Mouse (Mus musculus) liver, embryonic 12.5 days (tissue): Measurements from ENCODE around the gene Spindoc. TPM values are rescaled to one million over a fixed set of nuclear protein-coding genes. Genes with fewer than 3 reads are reported as not detected.
"Not testable (repeated sequence)": the region's sequence is repeated elsewhere in the genome, so short reads cannot be mapped to it uniquely, and the experiment has no call there.

ENCODE experiments used
- ATAC-seq: fragments of 200-750 bp; cut with Nextera tagmentation; 2 replicates; pipeline ENCODE4 v1.8.0; 2017; ENCODE audit warnings: moderate number of reproducible peaks, mild to moderate bottlenecking, moderate library complexity
- H3K27ac ChIP-seq: fragments of 300-500 bp; sonication (generic); 2 replicates; pipeline ENCODE4 v1.5.1; 2016; ENCODE audit warnings: mild to moderate bottlenecking
- H3K27me3 ChIP-seq: fragments of 300-500 bp; sonication (generic); replicated peaks from 2 replicates; pipeline ENCODE4 v1.6.1; 2016; ENCODE audit warnings: mild to moderate bottlenecking, moderate library complexity
- H3K36me3 ChIP-seq: fragments of 300-500 bp; sonication (generic); 2 replicates; pipeline ENCODE4 v1.6.1; 2016; ENCODE audit warnings: mild to moderate bottlenecking, moderate library complexity
- H3K4me1 ChIP-seq: fragments of 300-500 bp; sonication (generic); 2 replicates; pipeline ENCODE4 v1.6.1; 2016
- H3K4me2 ChIP-seq: fragments of 300-500 bp; sonication (generic); 2 replicates; pipeline ENCODE4 v1.6.1; 2016; ENCODE audit warnings: mild to moderate bottlenecking, moderate library complexity
- H3K4me3 ChIP-seq: fragments of 300-500 bp; sonication (generic); 2 replicates; pipeline ENCODE4 v1.5.1; 2016; ENCODE audit warnings: mild to moderate bottlenecking, moderate library complexity
- H3K9ac ChIP-seq: fragments of 300-500 bp; sonication (generic); 2 replicates; pipeline ENCODE4 v1.6.1; 2016; ENCODE audit warnings: mild to moderate bottlenecking, moderate library complexity
- H3K9me3 ChIP-seq: fragments of 300-500 bp; sonication (generic); replicated peaks from 2 replicates; pipeline ENCODE4 v1.6.1; 2016; ENCODE audit warnings: mild to moderate bottlenecking, moderate library complexity
- WGBS: fragments of 180-500 bp; shearing (Covaris S2); methylation state at CpG from one replicate; pipeline ENCODE4 v1.1.7; 2016; ENCODE audit not compliant: insufficient replicate concordance; 5-methylcytosine and 5-hydroxymethylcytosine counted together
- polyA plus RNA-seq: library from polyadenylated mRNA; unstranded; fragments of >200 nt; fragmentation: Nextera tagmentation; extraction: Ambion mirVana; gene quantifications from 2 replicates; pipeline ENCODE4 v1.2.1, GENCODE M21; 2016

Spindoc gene
- polyA plus RNA-seq, 1 experiment from 2014 or later: 10.3 TPM

DNA sequence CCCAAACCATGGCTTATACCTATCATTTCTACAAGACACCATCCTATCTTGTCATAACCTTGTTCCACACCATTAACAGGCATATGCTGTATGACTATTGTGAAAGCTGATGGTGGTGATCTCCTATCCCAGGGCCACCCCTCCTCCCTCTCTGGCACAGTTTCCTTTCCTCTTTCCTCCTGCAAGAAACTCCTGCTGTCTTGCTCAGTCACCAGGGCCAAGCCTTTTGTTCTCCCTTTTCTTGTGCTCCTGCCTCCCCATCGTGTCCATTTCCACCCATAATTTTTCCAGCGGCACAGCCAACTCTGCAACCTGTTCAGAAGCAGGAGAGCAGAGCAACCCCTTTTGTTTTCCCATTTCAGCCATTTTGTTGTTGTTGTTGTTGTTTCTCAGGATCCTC, 3.2 kb upstream of the Spindoc start:
- H3K9ac ChIP-seq: no peak overlapping the region
- no peaks in the 10 kb centered on the region for H3K36me3 ChIP-seq
- no peak for ATAC-seq
- H3K4me1 ChIP-seq: peaks cover 25% of the 10 kb centered on the region
- 68% methylated on average over 2 of the region's 2 CpGs for WGBS
- no peak overlapping the region for H3K4me2 ChIP-seq
- H3K27me3 ChIP-seq: no peaks in the 10 kb centered on the region
- H3K4me3 ChIP-seq: no peak overlapping the region
- no peak overlapping the region for H3K27ac ChIP-seq
- no peaks in the 10 kb centered on the region; the same call in 1 of the 2 replicates for H3K9me3 ChIP-seq

DNA sequence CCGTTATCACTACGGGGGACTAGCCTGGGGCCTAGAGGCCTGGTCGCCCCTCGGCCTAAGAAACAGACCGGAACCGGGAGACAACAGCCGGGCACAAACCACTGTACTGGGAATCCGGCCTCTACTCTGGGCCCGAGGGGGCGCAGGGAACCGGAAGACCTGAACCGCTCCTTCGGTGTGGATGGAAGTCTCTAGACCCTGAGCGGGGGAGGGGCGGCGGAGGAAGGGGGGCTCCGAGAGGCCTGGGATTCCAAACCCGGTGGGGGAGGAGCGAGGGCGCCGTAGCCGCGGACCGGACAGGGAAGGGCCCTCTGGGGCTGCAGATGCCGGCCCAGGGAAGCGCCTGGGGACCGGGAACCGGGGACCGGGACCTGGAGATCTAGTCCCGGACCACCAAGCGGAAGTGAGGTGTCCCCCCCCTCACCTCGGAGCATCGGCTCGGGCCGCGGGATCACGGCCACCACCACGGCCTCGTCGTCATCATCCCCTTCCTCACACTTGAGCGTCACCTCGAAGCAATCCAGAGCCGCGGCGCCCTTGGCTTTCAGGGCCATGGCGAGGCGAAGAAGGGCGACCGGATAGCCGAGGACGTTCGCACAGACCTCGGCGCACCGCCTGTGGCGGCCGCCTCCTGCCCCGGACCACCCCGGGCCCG, 419 bp downstream of the Spindoc start:
- no peaks in the 10 kb centered on the region for H3K9me3 ChIP-seq
- peak overlapping the region; percentile 81 for H3K4me3 ChIP-seq
- under 1% methylated on average over 57 of the region's 60 CpGs for WGBS
- peak overlapping the region; percentile 93 for H3K9ac ChIP-seq
- ATAC-seq: peak; percentile 37
- peak overlapping the region; percentile 99 for H3K4me2 ChIP-seq
- no peaks in the 10 kb centered on the region for H3K27me3 ChIP-seq
- H3K27ac ChIP-seq: peak overlapping the region; percentile 70
- H3K4me1 ChIP-seq: peaks cover 47% of the 10 kb centered on the region
- H3K36me3 ChIP-seq: peaks cover 6% of the 10 kb centered on the region; the same call in 1 of the 2 replicates

DNA sequence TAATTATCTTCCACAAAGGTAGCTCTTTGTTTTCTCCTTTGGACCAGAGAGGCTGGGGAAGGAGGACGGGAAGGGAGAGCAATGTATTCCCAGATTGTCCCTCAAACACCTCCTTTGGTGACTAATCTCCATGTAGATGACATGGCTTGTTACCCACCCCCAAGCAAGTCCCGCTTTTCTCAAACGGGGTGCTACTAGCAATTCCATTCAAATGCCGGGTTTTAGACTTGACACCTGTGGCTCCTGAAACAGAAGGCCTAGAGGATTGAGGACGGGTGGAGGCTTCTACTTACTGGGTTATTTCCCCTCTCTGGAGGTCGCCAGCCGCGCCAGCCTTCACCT, 917 bp downstream of the Spindoc start:
- no peaks in the 10 kb centered on the region for H3K27me3 ChIP-seq
- WGBS: 10% methylated on average over 8 of the region's 8 CpGs
- peak overlapping the region; percentile 99 for H3K4me2 ChIP-seq
- ATAC-seq: no peak
- no peaks in the 10 kb centered on the region for H3K9me3 ChIP-seq
- H3K36me3 ChIP-seq: peaks cover 6% of the 10 kb centered on the region; the same call in 1 of the 2 replicates
- peak overlapping the region; percentile 93 for H3K9ac ChIP-seq
- peaks cover 51% of the 10 kb centered on the region for H3K4me1 ChIP-seq
- peak overlapping the region; percentile 70 for H3K27ac ChIP-seq
- peak overlapping the region; percentile 81 for H3K4me3 ChIP-seq

DNA sequence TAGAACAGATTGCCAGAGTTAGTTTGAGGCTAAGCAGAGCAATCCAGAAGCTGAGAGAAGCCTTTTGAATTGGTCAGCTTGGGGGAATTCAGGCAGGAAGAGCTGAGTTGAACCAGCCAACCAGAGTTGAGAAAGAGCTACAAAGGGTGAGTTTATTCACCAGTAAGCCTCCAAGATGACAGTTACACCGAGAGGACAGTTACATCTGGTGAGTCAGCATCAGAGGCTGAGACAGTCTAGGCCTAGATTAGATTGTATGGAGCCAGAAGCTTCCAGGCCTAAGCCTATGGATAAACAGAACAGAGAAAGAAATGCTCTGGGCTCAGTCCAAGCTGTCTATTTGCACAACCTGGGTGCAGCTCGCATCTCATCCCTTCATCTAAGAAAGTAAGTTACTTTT, 5.2 kb downstream of the Spindoc start:
- Histone ChIP-seq H3K27ac (0 out of 2 replicates have a peak overlapping the region, but pooled peaks have one; percentile 10), H3K9me3 (no peaks in the 10 kb centered on the region), H3K4me3 (no peak overlapping the region), H3K36me3 (peaks cover 32% of the 10 kb centered on the region), H3K9ac (no peak overlapping the region; the same call in 1 of the 2 replicates), H3K4me2 (no peak overlapping the region), H3K27me3 (no peaks in the 10 kb centered on the region), H3K4me1 (peaks cover 50% of the 10 kb centered on the region)
- ATAC-seq: no peak
- 47% methylated on average over 2 of the region's 2 CpGs for WGBS

DNA sequence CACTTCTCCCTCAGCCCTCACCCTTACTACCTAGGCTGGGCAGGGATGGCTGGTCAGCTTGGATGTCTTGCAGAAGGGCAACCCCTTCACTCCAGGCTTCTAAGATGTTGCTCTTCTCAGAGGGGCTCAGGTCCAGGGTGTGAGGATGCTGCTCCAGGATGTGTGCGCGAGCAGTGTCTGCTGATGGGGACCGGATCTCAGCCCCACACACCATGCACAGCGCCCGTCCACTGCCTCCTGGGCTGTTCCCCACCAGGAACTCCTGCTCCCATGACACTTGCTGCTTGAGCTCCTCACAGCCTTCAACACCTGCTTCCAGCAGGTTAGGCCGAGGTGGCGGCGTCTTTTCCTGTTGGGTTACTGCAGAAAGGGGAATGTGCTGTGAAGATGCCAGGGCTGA, 8.3 kb downstream of the Spindoc start:
- Histone ChIP-seq H3K4me3 (no peak overlapping the region), H3K27ac (no peak overlapping the region), H3K4me1 (peaks cover 23% of the 10 kb centered on the region), H3K36me3 (peaks cover 60% of the 10 kb centered on the region), H3K9me3 (no peaks in the 10 kb centered on the region), H3K9ac (no peak overlapping the region), H3K27me3 (no peaks in the 10 kb centered on the region), H3K4me2 (no peak overlapping the region)
- 0 out of 2 replicates have a peak, but pooled peaks have one; percentile 37 for ATAC-seq
- WGBS: 88% methylated on average over 8 of the region's 8 CpGs

DNA sequence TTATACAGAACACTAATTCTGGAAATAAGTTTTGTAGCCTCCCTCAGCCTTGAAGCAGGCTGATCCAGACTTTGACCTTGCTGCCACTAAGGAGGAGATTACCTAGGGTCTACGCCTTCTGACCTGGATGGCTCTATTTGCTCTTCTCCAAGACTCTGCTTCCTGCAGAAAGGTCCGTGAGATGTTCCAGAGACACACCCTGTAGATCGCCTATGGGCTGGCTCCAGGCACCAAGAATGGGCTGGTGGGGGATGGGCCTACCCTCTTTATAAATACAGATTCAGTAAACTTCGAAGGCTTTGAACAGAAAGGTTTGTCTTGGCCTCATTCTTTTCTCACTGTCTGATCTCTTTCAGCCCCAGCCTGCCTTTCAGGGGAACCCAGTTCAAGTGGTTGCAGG, 13.3 kb downstream of the Spindoc start:
- WGBS: 78% methylated on average over 4 of the region's 4 CpGs
- not testable (repeated sequence) for H3K4me3 ChIP-seq, H3K9me3 ChIP-seq, H3K4me2 ChIP-seq, ATAC-seq, H3K9ac ChIP-seq, H3K27ac ChIP-seq, H3K4me1 ChIP-seq, H3K27me3 ChIP-seq
- H3K36me3 ChIP-seq: peaks cover 61% of the 10 kb centered on the region

DNA sequence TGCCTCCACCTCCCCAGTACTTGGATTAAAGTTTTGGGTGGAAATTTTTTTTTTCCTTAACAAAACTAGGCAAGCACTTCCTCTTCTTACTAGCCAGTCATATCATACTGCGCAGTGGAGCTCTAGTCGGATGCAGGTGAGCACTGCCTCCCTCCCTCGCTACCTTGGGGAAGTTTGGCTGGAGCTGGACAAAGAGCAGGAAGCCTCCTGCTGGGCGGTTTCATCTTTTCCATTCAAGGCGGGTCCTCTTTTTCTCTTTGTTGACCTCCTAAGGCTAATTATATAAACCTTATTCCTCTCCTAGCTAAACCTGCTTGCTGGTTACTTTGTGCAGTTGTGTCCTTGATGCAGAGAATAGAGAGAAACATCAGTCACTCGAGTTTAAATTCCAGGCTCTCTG, 29.2 kb downstream of the Spindoc start:
- 58% methylated on average over 6 of the region's 6 CpGs for WGBS
- Histone ChIP-seq H3K27me3 (no peaks in the 10 kb centered on the region), H3K9me3 (no peaks in the 10 kb centered on the region), H3K4me2 (no peak overlapping the region), H3K27ac (no peak overlapping the region), H3K4me1 (0 out of 2 replicates have a peak, but pooled peaks cover 3% of the 10 kb centered on the region), H3K9ac (no peak overlapping the region), H3K4me3 (no peak overlapping the region), H3K36me3 (peaks cover 16% of the 10 kb centered on the region)
- ATAC-seq: no peak

DNA sequence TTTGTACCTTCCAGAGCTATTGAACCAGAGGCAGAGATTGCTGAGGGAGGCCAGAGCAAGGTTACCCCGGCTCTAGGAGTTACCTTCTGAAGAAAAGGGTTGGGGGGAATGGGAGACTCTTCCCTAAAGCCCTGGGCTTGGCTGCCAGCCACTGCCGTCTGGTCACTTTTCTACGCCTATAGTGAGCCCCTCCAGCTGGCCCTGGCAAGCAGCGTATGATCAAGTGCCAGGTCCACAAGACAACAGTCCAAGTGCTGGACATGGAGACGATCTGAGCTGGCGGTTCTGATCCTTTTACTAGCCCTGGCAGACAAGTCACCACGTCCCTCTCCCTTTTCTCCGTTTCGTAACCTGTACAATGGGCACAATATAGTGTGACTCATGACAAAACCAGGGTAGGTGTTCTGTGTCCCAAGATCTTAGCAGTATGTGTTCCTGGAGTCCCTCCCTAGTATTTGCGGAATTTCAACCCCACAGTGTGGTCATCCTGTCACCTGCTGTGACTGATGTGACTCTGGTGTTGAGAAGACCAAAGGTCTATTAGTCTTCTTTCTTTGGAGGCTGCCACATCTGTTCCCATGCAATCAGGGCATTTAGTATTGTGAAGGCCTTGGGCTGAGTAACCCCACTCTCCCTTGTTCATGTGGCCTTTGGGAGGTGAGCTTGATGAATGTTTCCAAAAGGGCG, 29.8 kb downstream of the Spindoc start:
- no peak overlapping the region for H3K27ac ChIP-seq
- no peaks in the 10 kb centered on the region for H3K9me3 ChIP-seq
- 0 out of 2 replicates have a peak, but pooled peaks cover 3% of the 10 kb centered on the region for H3K4me1 ChIP-seq
- no peak for ATAC-seq
- H3K27me3 ChIP-seq: no peaks in the 10 kb centered on the region
- WGBS: 77% methylated on average over 11 of the region's 11 CpGs
- H3K36me3 ChIP-seq: peaks cover 9% of the 10 kb centered on the region
- H3K4me3 ChIP-seq: no peak overlapping the region
- no peak overlapping the region for H3K4me2 ChIP-seq
- H3K9ac ChIP-seq: no peak overlapping the region

DNA sequence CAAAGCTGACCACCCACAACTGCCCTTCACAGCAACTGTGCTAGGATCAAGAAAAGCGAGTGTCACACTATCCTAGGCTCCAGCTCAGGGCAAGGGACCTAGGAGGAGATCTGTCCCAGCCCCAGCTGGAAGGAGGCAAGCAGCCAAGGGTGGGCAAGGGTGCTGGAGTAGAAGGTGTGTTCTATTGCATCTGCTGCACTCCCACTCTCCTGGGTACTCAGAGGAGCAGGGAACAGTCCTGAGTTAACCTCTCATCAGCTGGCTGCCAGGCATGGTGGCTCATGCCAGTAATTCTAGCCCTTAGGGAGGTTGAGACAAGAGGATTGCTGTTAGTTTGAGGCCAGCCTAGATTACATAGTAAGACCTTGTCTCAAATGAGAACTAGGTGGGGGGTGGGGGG, 32.8 kb downstream of the Spindoc start:
- ATAC-seq: no peak
- 83% methylated on average over 1 of the region's 1 CpGs for WGBS
- Histone ChIP-seq H3K36me3 (no peaks in the 10 kb centered on the region), H3K4me2 (no peak overlapping the region), H3K27ac (no peak overlapping the region), H3K9ac (no peak overlapping the region), H3K4me3 (no peak overlapping the region), H3K4me1 (0 out of 2 replicates have a peak, but pooled peaks cover 3% of the 10 kb centered on the region), H3K27me3 (no peaks in the 10 kb centered on the region), H3K9me3 (no peaks in the 10 kb centered on the region)

DNA sequence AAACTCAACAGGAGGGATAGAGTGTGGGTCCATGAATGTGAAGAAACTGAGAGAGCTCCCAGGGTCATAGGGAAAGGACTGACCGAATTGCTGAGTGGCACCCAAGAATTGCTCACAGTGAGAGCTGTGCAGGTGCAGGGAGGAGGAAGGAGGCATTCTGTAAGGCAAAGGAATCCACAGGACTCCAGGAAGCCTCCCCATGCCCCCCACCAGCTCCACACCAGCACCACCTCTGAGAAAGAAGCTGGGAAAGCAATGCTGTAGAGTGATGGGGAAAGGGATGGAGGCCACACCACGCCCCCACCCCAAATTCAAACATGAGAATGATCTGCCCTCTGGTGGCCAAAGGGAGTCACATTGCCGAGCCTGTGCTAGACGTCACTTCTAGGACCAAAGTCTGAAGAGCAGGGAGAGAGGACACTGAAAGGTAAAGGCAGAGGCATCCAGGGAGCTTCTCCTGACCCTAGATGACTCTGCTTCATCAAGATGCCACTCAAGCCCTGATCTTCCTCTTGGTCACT, 37.5 kb downstream of the Spindoc start:
- no peak for ATAC-seq
- no peak overlapping the region for H3K27ac ChIP-seq
- 14% methylated on average over 4 of the region's 4 CpGs for WGBS
- no peaks in the 10 kb centered on the region for H3K9me3 ChIP-seq
- no peaks in the 10 kb centered on the region for H3K36me3 ChIP-seq
- H3K4me1 ChIP-seq: peaks cover 17% of the 10 kb centered on the region
- no peaks in the 10 kb centered on the region for H3K27me3 ChIP-seq
- H3K4me2 ChIP-seq: no peak overlapping the region
- H3K4me3 ChIP-seq: no peak overlapping the region
- H3K9ac ChIP-seq: no peak overlapping the region

DNA sequence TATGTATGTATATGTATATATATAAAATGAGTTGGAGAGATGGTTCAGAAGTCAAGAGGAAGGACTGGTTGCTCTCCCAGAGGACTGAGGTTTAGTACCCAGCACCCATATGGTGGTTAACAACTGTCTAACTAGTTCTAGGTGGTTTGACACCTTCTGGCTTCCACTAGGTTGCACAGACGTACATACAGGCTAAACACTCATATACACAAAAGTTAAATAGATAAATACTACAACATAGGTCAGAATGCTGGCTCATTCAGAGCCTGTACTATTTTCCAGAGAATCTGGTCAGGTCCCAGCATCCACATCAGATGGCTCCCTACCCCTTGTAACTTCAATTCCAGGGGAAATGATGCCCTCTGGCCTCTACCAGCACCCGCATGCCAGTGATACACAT, 40.1 kb downstream of the Spindoc start:
- Histone ChIP-seq H3K36me3 (peaks cover 5% of the 10 kb centered on the region; the same call in 1 of the 2 replicates), H3K9ac (0 out of 2 replicates have a peak overlapping the region, but pooled peaks have one; percentile 66), H3K27ac (peak overlapping the region; percentile 82), H3K4me3 (no peak overlapping the region), H3K27me3 (no peaks in the 10 kb centered on the region), H3K4me1 (peaks cover 40% of the 10 kb centered on the region), H3K4me2 (peak overlapping the region; percentile 94), H3K9me3 (no peaks in the 10 kb centered on the region)
- ATAC-seq: no peak
- 73% methylated on average over 2 of the region's 2 CpGs for WGBS
